In the genomic region with DNA sequence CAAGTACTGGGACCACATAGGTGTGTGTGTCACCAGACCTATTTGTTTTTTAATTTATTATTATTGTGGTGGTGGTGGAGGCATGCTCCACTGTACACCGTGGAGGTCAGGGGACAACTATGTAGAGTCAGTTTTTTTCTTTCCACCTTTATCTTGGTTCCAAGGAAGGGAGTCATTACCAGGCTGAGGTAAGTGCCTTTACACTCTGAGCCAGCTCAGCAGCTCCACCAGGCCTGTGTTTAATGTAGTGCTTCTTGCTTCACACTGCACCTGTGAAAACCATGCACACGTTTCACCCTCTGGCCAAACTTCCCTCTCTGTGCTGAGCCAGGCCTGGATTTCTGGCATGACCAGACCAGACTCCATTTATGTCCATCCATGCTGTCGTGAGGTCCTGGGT, we compare ENCODE assay signal across 20 mouse cellular contexts. TPM values are rescaled to one million over a fixed set of nuclear protein-coding genes. Genes with fewer than 3 reads are reported as not detected.
A peak's percentile ranks its signal among the peaks of the same experiment; 100 is the strongest.
DNase-seq lines count a peak whose midpoint lies in the region; ATAC-seq and TF ChIP-seq lines count a peak whose summit lies in the region.
"Had no signal": no experiment of that assay in that cellular context is flagged by ENCODE, and none has a peak within 500 bp of the region (broad histone marks: within the 10 kb centered on the region; RNA-seq: fewer than 3 reads in every experiment).

No protein-coding gene starts in this region.

- 46% methylated on average over 3 of the region's 3 CpGs for WGBS in heart, embryonic 11.5 days (ENCODE audit: insufficient replicate concordance)
- 52% methylated on average over 3 of the region's 3 CpGs for WGBS in intestine, embryonic 16.5 days
- 47% methylated on average over 3 of the region's 3 CpGs for WGBS in stomach, postnatal 0 days

- no peak overlapping the region for H3K4me2 ChIP-seq in heart, embryonic 11.5 days
- H3K4me2 ChIP-seq in intestine, embryonic 16.5 days (ENCODE audit: low read depth, low read length) = no peak overlapping the region
- H3K4me2 ChIP-seq in stomach, postnatal 0 days (replicated peaks; ENCODE audit: low read depth) = no peak overlapping the region
- H3K4me2 ChIP-seq: heart, embryonic 12.5 days; hindbrain, embryonic 15.5 days had no signal

- H3K9ac ChIP-seq in heart, embryonic 11.5 days (ENCODE audit: low read depth, low read length) = no peak overlapping the region
- H3K9ac ChIP-seq in intestine, embryonic 16.5 days (ENCODE audit: low read depth, low read length) = no peak overlapping the region
- no peak overlapping the region for H3K9ac ChIP-seq in stomach, postnatal 0 days (ENCODE audit: low read length)
- H3K9ac ChIP-seq: heart, embryonic 12.5 days; hindbrain, embryonic 15.5 days had no signal

- no peak for TF ChIP-seq CTCF in stomach, postnatal 0 days (IDR thresholded peaks at IDR 0.05; ENCODE audit: low read depth)

- H3K27ac ChIP-seq in heart, embryonic 11.5 days (ENCODE audit: low read depth, low read length) = no peak overlapping the region
- peak overlapping the region; percentile 23; the same call in 1 of the 2 replicates for H3K27ac ChIP-seq in intestine, embryonic 16.5 days (ENCODE audit: low read length)
- H3K27ac ChIP-seq in stomach, postnatal 0 days (replicated peaks) = no peak overlapping the region
- H3K27ac ChIP-seq: embryonic facial prominence, embryonic 10.5 days; forebrain, embryonic 10.5 days; heart, adult 2 months; hindbrain, embryonic 10.5 days; hindbrain, embryonic 15.5 days had no signal

- no peaks in the 10 kb centered on the region for H3K4me1 ChIP-seq in heart, embryonic 11.5 days (ENCODE audit: control insufficient read depth, insufficient read depth, low read length)
- H3K4me1 ChIP-seq in intestine, embryonic 16.5 days (ENCODE audit: control insufficient read depth, insufficient read depth, low read length) = no peaks in the 10 kb centered on the region
- H3K4me1 ChIP-seq in stomach, postnatal 0 days (replicated peaks; ENCODE audit: control insufficient read depth, insufficient read depth) = no peaks in the 10 kb centered on the region
- H3K4me1 ChIP-seq: embryonic facial prominence, embryonic 10.5 days; forebrain, embryonic 10.5 days; heart, embryonic 12.5 days; hindbrain, embryonic 10.5 days; hindbrain, embryonic 15.5 days had no signal

- no peaks in the 10 kb centered on the region for H3K27me3 ChIP-seq in heart, embryonic 11.5 days (ENCODE audit: control insufficient read depth, insufficient read depth, low read length)
- H3K27me3 ChIP-seq in intestine, embryonic 16.5 days (replicated peaks; ENCODE audit: control insufficient read depth, insufficient read depth, low read length) = no peaks in the 10 kb centered on the region
- no peaks in the 10 kb centered on the region for H3K27me3 ChIP-seq in stomach, postnatal 0 days (ENCODE audit: control insufficient read depth, insufficient read depth, low read length)
- H3K27me3 ChIP-seq: CH12.LX; heart, embryonic 12.5 days had no signal

- H3K36me3 ChIP-seq in heart, embryonic 11.5 days (ENCODE audit: control insufficient read depth, insufficient read depth, low read length) = no peaks in the 10 kb centered on the region
- no peaks in the 10 kb centered on the region for H3K36me3 ChIP-seq in intestine, embryonic 16.5 days (ENCODE audit: control insufficient read depth, insufficient read depth, low read length)
- no peaks in the 10 kb centered on the region for H3K36me3 ChIP-seq in stomach, postnatal 0 days (ENCODE audit: control insufficient read depth, insufficient read depth, low read length)

- no peak for ATAC-seq in heart, embryonic 11.5 days (replicated peaks; ENCODE audit: insufficient number of reproducible peaks, low FRiP score, low TSS enrichment)
- ATAC-seq in intestine, embryonic 16.5 days = peak; percentile 47
- peak; percentile 64; the same call in 1 of the 2 replicates for ATAC-seq in stomach, postnatal 0 days (ENCODE audit: low FRiP score, low TSS enrichment)
- ATAC-seq: forebrain, embryonic 14.5 days had no signal

- DNase-seq in heart, adult 11 months = peak; percentile 34
- DNase-seq in ES-CJ7 (ENCODE audit: low read depth, low spot score) = peak; percentile 19
- no peak for DNase-seq in stomach, postnatal 0 days (ENCODE audit: low spot score)
- DNase-seq in kidney, postnatal 36 days = no peak
- no peak for DNase-seq in ovary, postnatal 36 days (ENCODE audit: low spot score)
- DNase-seq: adrenal gland, adult 2 months; adrenal gland, postnatal 25 days; cerebellum, adult 18-20 months; cerebellum, adult 9-11 months; gastrocnemius, postnatal 10 days; heart, adult 2 months had no signal

- H3K9me3 ChIP-seq in heart, embryonic 11.5 days (replicated peaks; ENCODE audit: control insufficient read depth, low read length) = no peaks in the 10 kb centered on the region
- H3K9me3 ChIP-seq in intestine, embryonic 16.5 days (ENCODE audit: control insufficient read depth, low read length) = no peaks in the 10 kb centered on the region
- H3K9me3 ChIP-seq in stomach, postnatal 0 days (ENCODE audit: control insufficient read depth, low read length) = no peaks in the 10 kb centered on the region
- H3K9me3 ChIP-seq: embryonic facial prominence, embryonic 10.5 days; forebrain, embryonic 10.5 days; heart, embryonic 12.5 days; hindbrain, embryonic 10.5 days; hindbrain, embryonic 15.5 days had no signal

- no peak overlapping the region for H3K4me3 ChIP-seq in heart, embryonic 11.5 days (ENCODE audit: low read depth, low read length)
- no peak overlapping the region for H3K4me3 ChIP-seq in intestine, embryonic 16.5 days (ENCODE audit: low read length)
- no peak overlapping the region for H3K4me3 ChIP-seq in stomach, postnatal 0 days (ENCODE audit: low read depth, low read length)
- H3K4me3 ChIP-seq: embryonic facial prominence, embryonic 10.5 days; forebrain, embryonic 10.5 days; heart, adult 2 months; heart, embryonic 12.5 days; hindbrain, embryonic 10.5 days; hindbrain, embryonic 15.5 days had no signal

- TF ChIP-seq EP300 in stomach, postnatal 0 days (optimal IDR thresholded peaks at IDR 0.05) = no peak

RNA-seq across cellular contexts. Expression of a gene that starts 7.3 kb away (rescaled TPM):
- 6.9 and 7.7 TPM in 2 replicates for polyA plus RNA-seq in heart, embryonic 11.5 days (2014; fragmentation: Nextera tagmentation; extraction: Ambion mirVana)
- polyA plus RNA-seq in intestine, embryonic 16.5 days (2015; fragmentation: Nextera tagmentation; extraction: Ambion mirVana) = 12.2 TPM in 2 replicates
- 8.1 and 8.2 TPM in 2 replicates for polyA plus RNA-seq in stomach, postnatal 0 days (2015; fragmentation: Nextera tagmentation; extraction: Ambion mirVana)

RNA-seq across cellular contexts. Expression of a gene that starts 36.0 kb away (rescaled TPM):
- polyA plus RNA-seq in heart, embryonic 11.5 days (2014; fragmentation: Nextera tagmentation; extraction: Ambion mirVana) = 6.0 and 6.8 TPM in 2 replicates
- 8.9 and 9.8 TPM in 2 replicates for polyA plus RNA-seq in intestine, embryonic 16.5 days (2015; fragmentation: Nextera tagmentation; extraction: Ambion mirVana)
- polyA plus RNA-seq in stomach, postnatal 0 days (2015; fragmentation: Nextera tagmentation; extraction: Ambion mirVana) = 6.8 and 7.5 TPM in 2 replicates

RNA-seq across cellular contexts. Expression of a gene that starts 40.2 kb away (rescaled TPM):
- polyA plus RNA-seq in heart, embryonic 11.5 days (2014; fragmentation: Nextera tagmentation; extraction: Ambion mirVana) = 2.5 and 2.9 TPM in 2 replicates
- 8.8 and 9.3 TPM in 2 replicates for polyA plus RNA-seq in intestine, embryonic 16.5 days (2015; fragmentation: Nextera tagmentation; extraction: Ambion mirVana)
- polyA plus RNA-seq in stomach, postnatal 0 days (2015; fragmentation: Nextera tagmentation; extraction: Ambion mirVana) = 3.9 and 4.5 TPM in 2 replicates

Comparison
In these comparisons a context has a peak if more than half of its experiments do, and no peak if none do; other contexts are left out.
1. DNase-seq: peak in heart, adult 11 months (single experiment) and ES-CJ7 (single experiment); none in stomach, postnatal 0 days (single experiment), kidney, postnatal 36 days (0 of 2) and ovary, postnatal 36 days (single experiment).